Mouse (Mus musculus): ENCODE data around the gene Lrrc4. TPM values are rescaled to one million over a fixed set of nuclear protein-coding genes. Genes with fewer than 3 reads are reported as not detected.

Gene Lrrc4
- polyA plus RNA-seq, 1 experiment from 2014 or later, result 1.2 TPM

DNA sequence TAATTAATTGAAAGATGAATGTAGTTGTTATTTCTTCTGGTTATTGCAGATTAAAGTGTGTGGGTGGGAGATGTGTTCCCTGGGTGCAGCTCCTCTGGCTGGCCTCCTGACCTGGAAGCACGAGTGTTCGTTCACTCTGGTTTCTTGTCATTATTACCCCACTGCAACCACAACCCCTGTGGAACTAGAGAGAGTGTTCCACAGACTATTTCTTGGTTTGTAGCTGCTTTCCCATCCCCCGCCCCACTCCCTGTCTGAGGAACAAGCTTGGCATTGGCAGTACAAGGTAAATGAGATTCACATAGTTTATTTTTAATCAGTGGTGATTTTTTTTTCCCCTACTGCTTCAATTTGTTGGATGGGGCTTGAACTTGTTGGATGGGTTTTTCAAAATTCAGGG lies 166.8 kb downstream of the Lrrc4 start:
- no peak overlapping the region for H3K4me3 ChIP-seq (replicated peaks)
- no peak overlapping the region for H3K4me2 ChIP-seq (replicated peaks)
- H3K9me3 ChIP-seq (replicated peaks), result no peaks in the 10 kb centered on the region
- H3K9ac ChIP-seq, result no peak overlapping the region
- H3K27me3 ChIP-seq, result no peaks in the 10 kb centered on the region
- ATAC-seq (ENCODE audit: insufficient number of reproducible peaks, low FRiP score, low TSS enrichment, low read depth), result no peak
- no peak overlapping the region for H3K27ac ChIP-seq (replicated peaks)
- H3K4me1 ChIP-seq, result no peaks in the 10 kb centered on the region
- 80% methylated on average over 3 of the region's 3 CpGs for WGBS
- peaks cover 5% of the 10 kb centered on the region; the same call in 1 of the 2 replicates for H3K36me3 ChIP-seq

DNA sequence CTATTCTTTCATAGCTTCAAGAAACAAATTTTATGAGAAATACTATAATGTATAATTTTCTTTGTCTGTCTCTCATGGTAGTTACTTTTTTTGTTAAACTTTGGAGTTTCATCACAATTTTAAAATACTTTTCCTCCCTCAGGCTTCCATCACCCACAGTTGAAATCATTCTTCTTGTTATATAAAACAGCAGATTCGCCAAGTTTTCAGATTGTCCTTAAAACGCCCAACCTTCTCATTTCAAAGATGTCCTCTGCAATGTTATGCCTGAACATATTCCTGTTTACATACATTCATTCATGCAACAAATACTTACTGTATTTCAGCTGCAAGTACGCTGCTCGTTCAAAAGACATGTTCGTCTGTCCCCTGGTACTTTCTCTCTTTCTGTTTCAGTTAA lies 167.9 kb downstream of the Lrrc4 start:
- 79% methylated on average over 5 of the region's 5 CpGs for WGBS
- no peak overlapping the region for H3K4me2 ChIP-seq (replicated peaks)
- H3K27ac ChIP-seq (replicated peaks), result no peak overlapping the region
- H3K27me3 ChIP-seq, result no peaks in the 10 kb centered on the region
- H3K9me3 ChIP-seq (replicated peaks), result no peaks in the 10 kb centered on the region
- no peak overlapping the region for H3K9ac ChIP-seq
- no peaks in the 10 kb centered on the region for H3K4me1 ChIP-seq
- no peaks in the 10 kb centered on the region for H3K36me3 ChIP-seq
- no peak for ATAC-seq (ENCODE audit: insufficient number of reproducible peaks, low FRiP score, low TSS enrichment, low read depth)
- no peak overlapping the region for H3K4me3 ChIP-seq (replicated peaks)

DNA sequence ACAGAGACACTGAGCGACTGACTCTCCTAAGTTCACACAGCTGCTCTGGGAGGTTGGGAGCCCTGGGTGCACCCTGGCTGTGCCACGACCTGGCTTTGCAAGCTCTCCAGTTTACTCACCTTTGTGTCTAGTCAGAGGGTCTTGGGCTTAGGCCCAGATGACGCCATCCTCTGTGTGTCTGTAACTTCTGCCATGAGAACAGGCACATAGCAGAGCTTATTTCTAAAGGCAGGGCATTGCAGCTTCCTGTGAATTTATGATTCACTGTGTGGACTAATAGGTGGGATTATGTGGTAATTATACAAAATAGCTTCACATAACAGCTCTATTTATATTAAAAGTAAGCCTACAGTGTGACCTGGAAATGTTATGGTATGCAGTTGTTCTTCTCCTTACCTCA lies 168.5 kb downstream of the Lrrc4 start:
- Histone ChIP-seq H3K27ac (replicated peaks) (no peak overlapping the region), H3K9ac (no peak overlapping the region), H3K27me3 (no peaks in the 10 kb centered on the region), H3K4me3 (replicated peaks) (no peak overlapping the region), H3K4me1 (no peaks in the 10 kb centered on the region), H3K4me2 (replicated peaks) (no peak overlapping the region), H3K9me3 (replicated peaks) (no peaks in the 10 kb centered on the region), H3K36me3 (no peaks in the 10 kb centered on the region)
- 78% methylated on average over 3 of the region's 3 CpGs for WGBS
- no peak for ATAC-seq (ENCODE audit: insufficient number of reproducible peaks, low FRiP score, low TSS enrichment, low read depth)

DNA sequence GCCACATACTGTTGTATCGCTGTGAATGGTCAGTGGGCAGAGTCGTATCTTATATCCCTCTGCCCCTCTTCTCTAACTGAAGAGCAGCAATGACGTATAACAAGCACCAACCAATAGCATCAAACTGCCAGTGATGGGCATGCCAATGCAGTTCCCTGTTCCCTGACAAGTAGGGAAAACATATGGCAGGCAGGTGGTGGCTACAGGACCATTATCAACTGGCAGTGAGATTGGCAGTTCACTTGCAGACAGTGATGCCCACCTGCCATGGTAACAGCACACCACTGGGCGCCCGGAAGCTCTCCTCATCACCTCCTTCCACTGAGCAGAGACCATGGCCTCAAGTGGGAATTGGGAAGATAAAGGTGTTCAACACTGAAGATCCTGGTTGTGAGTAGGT lies 175.0 kb downstream of the Lrrc4 start:
- WGBS, result 87% methylated on average over 5 of the region's 5 CpGs
- Histone ChIP-seq H3K27ac (replicated peaks) (no peak overlapping the region), H3K4me2 (replicated peaks) (no peak overlapping the region), H3K4me3 (replicated peaks) (no peak overlapping the region), H3K27me3 (no peaks in the 10 kb centered on the region), H3K9ac (no peak overlapping the region), H3K9me3 (replicated peaks) (no peaks in the 10 kb centered on the region), H3K36me3 (no peaks in the 10 kb centered on the region), H3K4me1 (no peaks in the 10 kb centered on the region)
- ATAC-seq (ENCODE audit: insufficient number of reproducible peaks, low FRiP score, low TSS enrichment, low read depth), result no peak

DNA sequence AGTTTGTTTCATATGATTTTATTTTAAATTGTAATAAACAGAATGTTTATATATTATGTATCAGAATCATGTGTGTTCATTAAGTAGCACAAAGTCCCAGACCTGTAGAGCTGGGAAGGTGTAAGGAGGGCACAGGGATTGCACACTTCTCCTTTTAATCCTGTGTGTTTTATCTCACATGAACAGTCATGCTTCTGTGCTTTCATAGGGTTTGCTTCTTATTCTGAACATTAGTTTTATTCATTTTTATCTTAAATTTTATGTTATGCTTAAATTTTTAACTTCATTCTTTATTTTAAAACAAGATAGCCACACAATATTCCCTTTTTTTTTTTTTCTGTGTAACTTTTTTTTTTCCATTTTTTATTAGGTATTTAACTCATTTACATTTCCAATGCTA lies 186.3 kb downstream of the Lrrc4 start:
- Histone ChIP-seq H3K4me2 (replicated peaks) (no peak overlapping the region), H3K27ac (replicated peaks) (no peak overlapping the region), H3K4me1 (peaks cover 6% of the 10 kb centered on the region; the same call in 1 of the 2 replicates), H3K27me3 (no peaks in the 10 kb centered on the region), H3K9ac (no peak overlapping the region), H3K9me3 (replicated peaks) (no peaks in the 10 kb centered on the region), H3K4me3 (replicated peaks) (no peak overlapping the region), H3K36me3 (no peaks in the 10 kb centered on the region)
- no peak for ATAC-seq (ENCODE audit: insufficient number of reproducible peaks, low FRiP score, low TSS enrichment, low read depth)

DNA sequence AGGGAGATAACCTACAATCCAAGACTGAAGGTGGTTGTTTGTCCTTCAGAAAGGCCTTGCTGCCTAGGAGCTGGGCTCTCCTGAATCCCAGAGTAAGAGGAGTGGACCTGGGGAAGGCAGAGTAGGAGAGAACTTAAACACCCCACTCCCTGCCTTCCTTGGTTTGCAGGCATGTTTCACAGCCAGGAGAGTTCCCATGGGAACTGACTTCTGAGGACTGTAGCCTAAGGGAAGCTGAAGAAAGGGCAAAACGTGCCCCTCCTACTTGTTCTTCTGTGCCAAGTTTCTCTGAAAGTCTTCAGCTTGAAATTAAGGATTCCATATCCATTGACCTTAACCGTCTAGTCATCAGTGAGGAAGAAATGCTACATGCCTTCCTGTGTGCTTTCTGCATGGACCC lies 188.6 kb downstream of the Lrrc4 start:
- H3K27ac ChIP-seq (replicated peaks), result no peak overlapping the region
- 44% methylated on average over 2 of the region's 2 CpGs for WGBS
- no peak for ATAC-seq (ENCODE audit: insufficient number of reproducible peaks, low FRiP score, low TSS enrichment, low read depth)

DNA sequence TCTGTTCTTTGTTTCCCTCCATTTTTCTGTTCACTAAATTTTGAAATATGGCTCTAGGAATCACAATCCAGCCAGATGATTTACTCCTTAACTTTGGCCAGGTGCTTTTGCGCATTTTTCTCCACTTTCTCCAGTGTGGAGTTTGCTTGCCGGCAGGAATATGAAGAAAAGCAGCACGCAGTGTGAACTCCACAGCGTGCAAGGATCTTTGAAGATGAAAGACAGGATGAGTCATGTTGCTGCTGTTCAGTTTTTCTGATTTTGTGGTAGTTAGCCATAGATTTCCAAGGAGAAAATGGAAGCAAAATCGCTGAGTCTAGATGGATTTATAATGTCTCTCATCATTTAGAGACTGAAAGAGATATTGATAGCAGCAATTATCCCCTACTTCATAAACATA lies 191.5 kb downstream of the Lrrc4 start:
- no peaks in the 10 kb centered on the region for H3K36me3 ChIP-seq
- H3K27ac ChIP-seq (replicated peaks), result no peak overlapping the region
- H3K9ac ChIP-seq, result no peak overlapping the region
- no peak overlapping the region for H3K4me2 ChIP-seq (replicated peaks)
- H3K4me1 ChIP-seq, result peaks cover 12% of the 10 kb centered on the region
- no peak for ATAC-seq (ENCODE audit: insufficient number of reproducible peaks, low FRiP score, low TSS enrichment, low read depth)
- no peak overlapping the region for H3K4me3 ChIP-seq (replicated peaks)
- H3K27me3 ChIP-seq, result no peaks in the 10 kb centered on the region
- 80% methylated on average over 5 of the region's 5 CpGs for WGBS
- no peaks in the 10 kb centered on the region for H3K9me3 ChIP-seq (replicated peaks)

More for the DNA sequence above, 188.6 kb downstream of the Lrrc4 start:
- Histone ChIP-seq H3K9me3 (replicated peaks) (no peaks in the 10 kb centered on the region), H3K4me2 (replicated peaks) (no peak overlapping the region), H3K4me1 (peaks cover 6% of the 10 kb centered on the region; the same call in 1 of the 2 replicates), H3K27me3 (no peaks in the 10 kb centered on the region), H3K36me3 (no peaks in the 10 kb centered on the region), H3K9ac (no peak overlapping the region), H3K4me3 (replicated peaks) (no peak overlapping the region)

DNA sequence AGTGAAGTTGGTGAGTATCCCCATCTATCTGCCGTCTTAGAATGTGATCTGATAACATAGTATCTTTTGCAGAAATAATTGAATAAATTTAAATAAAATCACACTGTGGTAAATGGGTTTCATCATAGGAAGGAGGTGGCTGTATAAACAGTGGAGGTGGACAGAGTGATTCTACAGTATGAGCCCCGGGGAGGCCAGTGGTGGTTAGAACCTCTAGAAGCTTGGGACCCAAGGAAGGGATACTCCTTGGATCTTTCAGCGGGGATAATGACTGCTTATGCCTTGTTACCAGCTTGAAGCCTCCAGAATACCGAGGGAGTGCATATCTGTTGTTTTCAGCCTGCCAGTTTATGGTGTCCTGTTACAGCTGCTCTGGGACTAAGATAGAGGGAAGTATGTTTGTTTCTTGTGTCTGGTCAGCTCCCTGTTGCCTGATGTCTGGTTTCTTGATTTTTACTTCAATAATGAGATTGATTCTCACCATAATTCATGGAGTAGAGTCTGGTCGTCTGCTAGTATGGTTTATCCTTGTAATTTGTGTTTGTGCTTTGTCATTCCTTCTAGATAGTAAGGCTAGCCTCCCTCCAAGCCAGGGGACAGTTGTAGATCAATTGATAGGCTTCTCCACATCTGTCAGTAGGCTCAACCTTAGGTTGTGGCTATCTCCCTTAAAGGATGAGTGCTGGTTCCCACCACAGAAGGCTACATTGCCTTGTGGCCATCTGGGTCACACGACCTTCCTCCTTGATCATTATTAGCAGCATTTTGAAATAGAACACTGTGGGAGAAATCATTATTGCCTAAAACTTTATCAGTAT lies 195.8 kb downstream of the Lrrc4 start:
- H3K36me3 ChIP-seq, result no peaks in the 10 kb centered on the region
- no peak overlapping the region for H3K4me3 ChIP-seq (replicated peaks)
- H3K4me2 ChIP-seq (replicated peaks), result no peak overlapping the region
- H3K27ac ChIP-seq (replicated peaks), result no peak overlapping the region
- peaks cover 18% of the 10 kb centered on the region; the same call in 1 of the 2 replicates for H3K4me1 ChIP-seq
- no peak for ATAC-seq (ENCODE audit: insufficient number of reproducible peaks, low FRiP score, low TSS enrichment, low read depth)
- H3K9ac ChIP-seq, result no peak overlapping the region
- 64% methylated on average over 6 of the region's 6 CpGs for WGBS
- no peaks in the 10 kb centered on the region for H3K27me3 ChIP-seq
- no peaks in the 10 kb centered on the region for H3K9me3 ChIP-seq (replicated peaks)

DNA sequence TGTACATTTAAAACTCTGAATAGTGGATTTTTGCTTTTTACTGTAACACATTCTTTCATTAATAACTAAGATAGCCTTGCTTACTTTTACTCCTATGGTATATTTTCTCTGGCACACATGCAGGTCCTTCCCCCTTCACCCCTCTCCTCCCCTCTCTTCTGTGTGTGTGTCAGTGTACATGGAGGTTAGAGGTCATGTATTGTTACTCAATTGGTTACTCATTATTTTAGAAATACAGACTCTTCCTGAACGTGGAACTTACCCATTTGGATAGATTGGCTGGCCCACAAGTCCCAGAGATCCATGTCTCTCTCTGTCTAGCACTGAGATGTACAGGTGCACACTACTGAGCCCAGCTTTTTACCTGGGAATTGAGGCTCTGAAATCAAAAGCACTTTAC lies 196.5 kb downstream of the Lrrc4 start:
- no peak for ATAC-seq (ENCODE audit: insufficient number of reproducible peaks, low FRiP score, low TSS enrichment, low read depth)
- Histone ChIP-seq H3K36me3 (no peaks in the 10 kb centered on the region), H3K9ac (no peak overlapping the region), H3K4me2 (replicated peaks) (no peak overlapping the region), H3K27me3 (no peaks in the 10 kb centered on the region), H3K4me1 (peaks cover 18% of the 10 kb centered on the region; the same call in 1 of the 2 replicates), H3K4me3 (replicated peaks) (no peak overlapping the region), H3K9me3 (replicated peaks) (no peaks in the 10 kb centered on the region), H3K27ac (replicated peaks) (no peak overlapping the region)
- 71% methylated on average over 1 of the region's 1 CpGs for WGBS

DNA sequence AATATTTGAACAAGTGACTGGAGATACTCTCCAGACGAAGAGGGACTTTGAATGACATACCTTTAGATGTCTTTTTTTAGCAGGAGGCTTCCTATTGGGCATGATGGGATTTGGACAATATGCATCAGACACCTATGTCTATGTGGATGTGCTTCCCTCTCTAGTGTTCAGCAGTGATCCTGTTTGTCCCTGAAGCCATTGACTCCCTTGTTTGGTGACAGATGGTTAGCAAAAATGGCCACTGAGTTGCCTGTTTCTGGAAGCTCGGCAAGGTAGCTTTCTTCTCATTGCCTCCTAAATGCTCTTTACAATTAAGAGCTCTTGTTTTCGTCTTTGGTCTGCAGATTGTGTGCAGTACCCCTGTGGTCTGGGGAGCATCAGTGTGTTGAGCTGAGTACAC lies 197.9 kb downstream of the Lrrc4 start:
- 60% methylated on average over 3 of the region's 3 CpGs for WGBS
- Histone ChIP-seq H3K9me3 (replicated peaks) (no peaks in the 10 kb centered on the region), H3K27ac (replicated peaks) (no peak overlapping the region), H3K27me3 (no peaks in the 10 kb centered on the region), H3K9ac (no peak overlapping the region), H3K4me3 (replicated peaks) (no peak overlapping the region), H3K36me3 (no peaks in the 10 kb centered on the region), H3K4me1 (peaks cover 18% of the 10 kb centered on the region; the same call in 1 of the 2 replicates), H3K4me2 (replicated peaks) (no peak overlapping the region)
- ATAC-seq (ENCODE audit: insufficient number of reproducible peaks, low FRiP score, low TSS enrichment, low read depth), result no peak

DNA sequence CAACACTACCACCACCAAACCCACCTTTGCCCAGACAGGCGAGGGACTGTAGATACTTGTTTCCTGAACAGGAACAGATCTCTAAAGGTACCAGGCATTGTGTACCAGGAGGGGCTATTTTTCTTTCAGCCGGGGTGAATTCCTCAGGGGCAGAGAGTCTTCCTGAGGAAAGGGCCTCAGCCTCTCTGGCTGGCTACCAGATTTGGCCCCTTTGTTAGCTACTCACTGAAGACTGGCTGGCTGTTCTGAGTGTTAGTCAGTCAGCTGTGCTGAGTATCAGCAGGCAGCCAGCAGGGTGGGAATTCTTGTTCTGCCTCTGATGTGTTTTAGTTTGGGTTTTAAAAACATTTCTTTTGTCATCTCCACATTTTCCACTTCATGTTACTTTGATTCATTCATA lies 198.4 kb downstream of the Lrrc4 start:
- WGBS, result 56% methylated on average over 2 of the region's 2 CpGs
- no peak overlapping the region for H3K4me3 ChIP-seq (replicated peaks)
- no peak overlapping the region for H3K4me2 ChIP-seq (replicated peaks)
- no peak overlapping the region for H3K9ac ChIP-seq
- ATAC-seq (ENCODE audit: insufficient number of reproducible peaks, low FRiP score, low TSS enrichment, low read depth), result no peak
- peaks cover 18% of the 10 kb centered on the region; the same call in 1 of the 2 replicates for H3K4me1 ChIP-seq
- no peaks in the 10 kb centered on the region for H3K9me3 ChIP-seq (replicated peaks)
- no peaks in the 10 kb centered on the region for H3K27me3 ChIP-seq
- H3K27ac ChIP-seq (replicated peaks), result peak overlapping the region; percentile 55; the same call in 1 of the 2 replicates
- H3K36me3 ChIP-seq, result no peaks in the 10 kb centered on the region

DNA sequence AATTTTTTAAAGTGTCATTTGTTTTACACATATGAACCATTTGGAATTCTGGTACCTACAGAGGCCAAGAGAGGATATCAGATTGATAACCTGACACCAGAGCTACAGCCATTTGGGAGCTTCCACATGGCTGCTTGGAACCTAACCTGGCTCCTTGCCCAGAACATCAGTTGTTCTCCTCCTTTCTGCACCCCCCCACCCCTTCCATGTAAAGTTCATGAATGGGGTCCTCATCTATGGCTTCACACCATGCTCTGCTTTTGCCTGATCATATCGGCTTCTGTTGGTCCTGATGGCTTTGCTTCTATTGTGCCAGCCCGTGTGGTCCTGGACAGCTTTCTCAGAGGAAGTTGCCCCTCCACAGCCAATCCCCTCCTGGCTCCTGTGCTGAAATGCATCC lies 200.6 kb downstream of the Lrrc4 start:
- no peak overlapping the region for H3K27ac ChIP-seq (replicated peaks)
- WGBS, result 84% methylated on average over 2 of the region's 2 CpGs
- H3K27me3 ChIP-seq, result no peaks in the 10 kb centered on the region
- H3K4me3 ChIP-seq (replicated peaks), result no peak overlapping the region
- no peak overlapping the region for H3K4me2 ChIP-seq (replicated peaks)
- no peak for ATAC-seq (ENCODE audit: insufficient number of reproducible peaks, low FRiP score, low TSS enrichment, low read depth)
- H3K36me3 ChIP-seq, result peaks cover 5% of the 10 kb centered on the region; the same call in 1 of the 2 replicates
- H3K9ac ChIP-seq, result no peak overlapping the region
- peaks cover 15% of the 10 kb centered on the region; the same call in 1 of the 2 replicates for H3K4me1 ChIP-seq
- no peaks in the 10 kb centered on the region for H3K9me3 ChIP-seq (replicated peaks)

Measured in embryonic facial prominence, embryonic 15.5 days (tissue).